13 mouse cellular contexts compared by ENCODE assay signal in the genomic region with DNA sequence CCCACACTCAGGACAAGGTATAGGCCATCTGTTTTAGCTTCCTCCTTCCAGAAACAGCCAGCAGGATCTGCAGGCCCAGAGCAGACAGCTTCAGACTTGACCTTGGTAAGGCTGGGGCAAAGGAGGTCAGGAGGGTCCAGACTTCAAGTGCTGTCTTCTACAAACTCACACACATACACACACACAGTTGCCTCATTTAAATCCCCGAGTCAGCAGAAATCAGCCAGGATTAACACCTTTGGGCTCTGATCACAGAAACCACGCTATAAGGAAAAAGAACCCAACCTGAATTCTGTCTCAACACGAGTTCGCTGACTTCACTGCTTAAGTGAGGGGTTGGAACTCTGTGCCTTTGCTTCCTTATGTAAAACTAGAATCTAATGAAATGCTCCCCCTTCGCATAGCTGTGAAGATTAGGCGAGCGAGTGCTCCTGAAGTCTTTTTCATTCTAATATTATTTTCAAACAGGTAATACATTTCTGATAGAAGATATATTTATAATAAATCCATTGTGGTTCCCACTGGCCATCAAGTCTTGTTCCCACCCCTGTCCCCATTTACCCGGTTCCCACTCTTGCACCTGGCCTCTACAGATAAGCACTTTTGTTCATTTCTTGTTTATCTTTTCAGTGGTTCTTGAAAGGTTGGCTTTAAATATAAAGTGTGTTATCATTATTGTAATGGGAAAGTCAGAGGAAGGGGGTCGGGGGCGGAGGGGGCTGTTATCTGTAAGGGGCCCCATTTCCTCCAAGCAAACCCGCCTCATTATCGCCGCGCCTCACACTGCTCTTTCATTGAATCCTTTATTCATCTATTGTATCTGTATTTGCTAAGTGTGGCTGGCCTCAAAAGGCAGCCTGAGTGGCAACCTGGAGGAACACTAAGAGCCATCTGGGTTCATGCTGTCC.
DNase-seq lines count a peak whose midpoint lies in the region; ATAC-seq and TF ChIP-seq lines count a peak whose summit lies in the region.
"Had no signal": no experiment of that assay in that cellular context is flagged by ENCODE, and none has a peak within 500 bp of the region (broad histone marks: within the 10 kb centered on the region; RNA-seq: fewer than 3 reads in every experiment).

No protein-coding gene starts in this region.

- no peak overlapping the region for H3K4me3 ChIP-seq in intestine, embryonic 14.5 days (ENCODE audit: low read depth, low read length)
- no peak overlapping the region for H3K4me3 ChIP-seq in intestine, postnatal 0 days (ENCODE audit: low read depth, low read length)
- H3K4me3 ChIP-seq in forebrain, postnatal 0 days (ENCODE audit: low read depth, low read length): no peak overlapping the region
- no peak overlapping the region for H3K4me3 ChIP-seq in liver, postnatal 0 days (ENCODE audit: low read depth, low read length)
- H3K4me3 ChIP-seq: gastrocnemius, adult 2 months had no signal

- peaks cover 9% of the 10 kb centered on the region; the same call in 1 of the 2 replicates for H3K4me1 ChIP-seq in intestine, embryonic 14.5 days (replicated peaks; ENCODE audit: control insufficient read depth, insufficient read depth, low read length)
- no peaks in the 10 kb centered on the region for H3K4me1 ChIP-seq in intestine, postnatal 0 days (replicated peaks; ENCODE audit: control insufficient read depth, insufficient read depth, low read length)
- peaks cover 15% of the 10 kb centered on the region for H3K4me1 ChIP-seq in forebrain, postnatal 0 days (ENCODE audit: insufficient read depth)
- H3K4me1 ChIP-seq in liver, postnatal 0 days (ENCODE audit: insufficient read depth): peaks cover 40% of the 10 kb centered on the region

- 69% methylated on average over 14 of the region's 14 CpGs for WGBS in intestine, embryonic 14.5 days
- 54% methylated on average over 14 of the region's 14 CpGs for WGBS in intestine, postnatal 0 days
- 50% methylated on average over 14 of the region's 14 CpGs for WGBS in forebrain, postnatal 0 days
- 48% methylated on average over 14 of the region's 14 CpGs for WGBS in liver, postnatal 0 days (ENCODE audit: insufficient replicate concordance)

- no peak for TF ChIP-seq CTCF in intestine, postnatal 0 days (IDR thresholded peaks at IDR 0.05; ENCODE audit: low read depth)
- no peak for TF ChIP-seq CTCF in brain, embryonic 14.5 days (IDR thresholded peaks at IDR 0.05; ENCODE audit: borderline replicate concordance, extremely low read depth, insufficient read depth, insufficient read length)
- no peak for TF ChIP-seq CTCF in forebrain, postnatal 0 days (IDR thresholded peaks at IDR 0.05; ENCODE audit: low read depth)
- TF ChIP-seq CTCF in liver, postnatal 0 days (IDR thresholded peaks at IDR 0.05; ENCODE audit: low read depth): no peak

- TF ChIP-seq POLR2A in brain, embryonic 14.5 days (IDR thresholded peaks at IDR 0.05; ENCODE audit: borderline replicate concordance, extremely low read depth, insufficient read depth, insufficient read length, poor library complexity, severe bottlenecking): no peak

- H3K36me3 ChIP-seq in intestine, embryonic 14.5 days (ENCODE audit: control insufficient read depth, insufficient read depth, low read length): no peaks in the 10 kb centered on the region
- no peaks in the 10 kb centered on the region for H3K36me3 ChIP-seq in intestine, postnatal 0 days (ENCODE audit: control insufficient read depth, insufficient read depth)
- no peaks in the 10 kb centered on the region for H3K36me3 ChIP-seq in forebrain, postnatal 0 days (ENCODE audit: insufficient read depth)
- H3K36me3 ChIP-seq in liver, postnatal 0 days (replicated peaks; ENCODE audit: insufficient read depth, low read length): no peaks in the 10 kb centered on the region

- H3K4me2 ChIP-seq in intestine, embryonic 14.5 days (ENCODE audit: low read length): no peak overlapping the region
- H3K4me2 ChIP-seq in intestine, postnatal 0 days (replicated peaks; ENCODE audit: low read depth): no peak overlapping the region
- H3K4me2 ChIP-seq in forebrain, postnatal 0 days (ENCODE audit: low read depth): no peak overlapping the region
- peak overlapping the region; percentile 27; the same call in 1 of the 2 replicates for H3K4me2 ChIP-seq in liver, postnatal 0 days (ENCODE audit: low read depth, low read length)
- H3K4me2 ChIP-seq: lung, embryonic 14.5 days had no signal

- H3K27ac ChIP-seq in intestine, embryonic 14.5 days (ENCODE audit: low read depth): no peak overlapping the region
- H3K27ac ChIP-seq in intestine, postnatal 0 days (ENCODE audit: low read depth, low read length): no peak overlapping the region
- H3K27ac ChIP-seq in forebrain, postnatal 0 days (ENCODE audit: low read depth, low read length): no peak overlapping the region; the same call in 1 of the 2 replicates
- no peak overlapping the region for H3K27ac ChIP-seq in liver, postnatal 0 days (ENCODE audit: low read depth)
- H3K27ac ChIP-seq: gastrocnemius, adult 2 months had no signal

- no peak for DNase-seq in intestine, embryonic 14.5 days (ENCODE audit: low spot score)
- DNase-seq in brain, embryonic 14.5 days (ENCODE audit: low read depth): peak; percentile 61
- no peak for DNase-seq in forebrain, postnatal 0 days
- no peak for DNase-seq in liver, postnatal 0 days
- DNase-seq in right cerebral cortex, adult 18-20 months: no peak
- DNase-seq in gastrocnemius, adult 18-20 months (ENCODE audit: low spot score): no peak
- no peak for DNase-seq in urinary bladder, postnatal 4 days (ENCODE audit: low spot score in 2 of 2)
- DNase-seq: cerebellum, adult 11 months; gastrocnemius, adult 2 months; kidney, postnatal 10 days; lung, embryonic 14.5 days; right cerebral cortex, postnatal 14 days had no signal

- no peaks in the 10 kb centered on the region for H3K27me3 ChIP-seq in intestine, embryonic 14.5 days (replicated peaks; ENCODE audit: control insufficient read depth, insufficient read depth, low read length)
- no peaks in the 10 kb centered on the region for H3K27me3 ChIP-seq in intestine, postnatal 0 days (replicated peaks; ENCODE audit: control insufficient read depth, insufficient read depth, low read length)
- no peaks in the 10 kb centered on the region for H3K27me3 ChIP-seq in forebrain, postnatal 0 days (ENCODE audit: insufficient read depth, low read length)
- H3K27me3 ChIP-seq in liver, postnatal 0 days (ENCODE audit: insufficient read depth, low read length): no peaks in the 10 kb centered on the region

- no peak overlapping the region for H3K9ac ChIP-seq in intestine, embryonic 14.5 days (ENCODE audit: low read length)
- no peak overlapping the region for H3K9ac ChIP-seq in intestine, postnatal 0 days (ENCODE audit: low read depth, low read length)
- H3K9ac ChIP-seq in forebrain, postnatal 0 days: no peak overlapping the region
- no peak overlapping the region for H3K9ac ChIP-seq in liver, postnatal 0 days (replicated peaks)
- H3K9ac ChIP-seq: lung, embryonic 14.5 days had no signal

- peak; percentile 84 for TF ChIP-seq EP300 in liver, postnatal 0 days (IDR thresholded peaks at IDR 0.05; ENCODE audit: low read depth)

- 0 out of 2 replicates have a peak, but pooled peaks have one; percentile 8 for ATAC-seq in intestine, embryonic 14.5 days (replicated peaks; ENCODE audit: low FRiP score, low TSS enrichment, low read depth)
- no peak for ATAC-seq in intestine, postnatal 0 days
- peak; percentile 18; the same call in 1 of the 2 replicates for ATAC-seq in forebrain, postnatal 0 days
- peak; percentile 46 for ATAC-seq in liver, postnatal 0 days

- no peaks in the 10 kb centered on the region for H3K9me3 ChIP-seq in intestine, embryonic 14.5 days (ENCODE audit: control insufficient read depth, low read length)
- H3K9me3 ChIP-seq in intestine, postnatal 0 days (ENCODE audit: control insufficient read depth): no peaks in the 10 kb centered on the region
- H3K9me3 ChIP-seq in forebrain, postnatal 0 days (ENCODE audit: low read length): no peaks in the 10 kb centered on the region
- H3K9me3 ChIP-seq in liver, postnatal 0 days (ENCODE audit: low read length): no peaks in the 10 kb centered on the region
